Mouse (Mus musculus) testis, postnatal 14 days (tissue): ENCODE results near the gene Il1r1.
"Not testable (repeated sequence)": the region's sequence is repeated elsewhere in the genome, so short reads cannot be mapped to it uniquely, and the experiment has no call there.

Experiments
- DNase-seq: peaks from one replicate; pipeline ENCODE4 v3.0.0; 2021; ENCODE audit warnings: low spot score

The Il1r1 gene

GRCm38 (mm10) chr1:40271052-40271451, 46.2 kb downstream of the Il1r1 start:
- DNase-seq, result no peak

DNA sequence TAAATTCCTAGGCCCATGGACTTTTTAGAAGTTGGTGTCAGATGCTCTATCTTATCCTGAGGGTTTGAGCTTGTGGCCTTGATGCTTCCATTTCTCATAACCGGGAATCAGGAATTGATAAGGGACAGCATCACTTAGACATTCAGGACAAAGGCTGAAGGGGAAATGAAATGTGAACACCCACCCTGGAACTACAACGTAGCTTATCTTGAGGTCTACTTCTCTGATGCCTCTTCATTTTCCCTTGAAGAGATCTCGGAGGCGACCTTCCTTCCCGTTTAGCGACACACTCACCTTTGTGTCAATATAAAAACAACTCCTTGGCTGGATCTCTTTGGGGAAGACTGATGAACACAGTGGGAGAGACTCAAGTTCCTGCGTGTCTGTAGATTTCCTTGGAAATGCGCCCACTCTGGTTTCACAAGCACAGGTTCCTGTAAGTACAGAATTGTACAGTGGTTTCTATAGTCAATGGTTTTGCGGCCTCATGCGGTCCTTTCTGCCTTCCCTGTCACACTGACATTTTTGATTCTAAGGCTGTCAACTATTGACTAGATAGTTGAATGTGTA, 46.7 kb downstream of the Il1r1 start:
- no peak for DNase-seq

- no peak for DNase-seq
Measured at GRCm38 (mm10) chr1:40272204-40272603, 47.3 kb downstream of the Il1r1 start.

- no peak for DNase-seq
Measured at GRCm38 (mm10) chr1:40273491-40273890, 48.6 kb downstream of the Il1r1 start.

GRCm38 (mm10) chr1:40275285-40276013, 50.6 kb downstream of the Il1r1 start:
- DNase-seq, result no peak

GRCm38 (mm10) chr1:40277944-40278343, 53.1 kb downstream of the Il1r1 start:
- DNase-seq, result no peak

GRCm38 (mm10) chr1:40278720-40279119, 53.8 kb downstream of the Il1r1 start:
- DNase-seq, result no peak

DNA sequence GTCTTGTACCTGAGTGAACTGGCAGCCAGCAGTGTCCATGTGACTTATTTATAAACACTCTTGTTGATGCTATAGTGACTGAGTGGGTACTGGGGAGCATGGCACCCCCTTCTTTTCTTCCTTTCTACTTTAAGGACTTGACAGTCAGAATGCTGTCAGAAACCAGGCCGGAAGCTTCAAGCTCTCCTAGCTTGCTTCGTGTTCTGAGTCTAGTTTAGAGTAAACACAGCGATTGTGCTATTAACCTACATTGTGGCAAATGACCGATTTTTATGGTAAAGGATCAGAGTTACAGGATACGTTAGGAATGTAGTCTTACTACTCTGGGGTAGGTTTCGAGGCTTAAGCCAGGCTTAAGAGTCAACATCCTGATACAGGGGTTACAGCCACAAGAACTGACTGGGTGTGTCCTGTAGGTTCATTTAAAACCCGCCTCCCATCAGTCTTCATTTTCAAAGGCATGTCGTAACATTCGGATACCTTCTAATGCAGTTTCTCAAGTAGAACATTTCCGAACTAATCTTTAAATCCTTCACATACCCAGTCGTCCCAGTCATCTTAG, 54.4 kb downstream of the Il1r1 start:
- DNase-seq, result no peak

- DNase-seq, result no peak
Measured at GRCm38 (mm10) chr1:40281950-40282349, 57.1 kb downstream of the Il1r1 start.

DNA sequence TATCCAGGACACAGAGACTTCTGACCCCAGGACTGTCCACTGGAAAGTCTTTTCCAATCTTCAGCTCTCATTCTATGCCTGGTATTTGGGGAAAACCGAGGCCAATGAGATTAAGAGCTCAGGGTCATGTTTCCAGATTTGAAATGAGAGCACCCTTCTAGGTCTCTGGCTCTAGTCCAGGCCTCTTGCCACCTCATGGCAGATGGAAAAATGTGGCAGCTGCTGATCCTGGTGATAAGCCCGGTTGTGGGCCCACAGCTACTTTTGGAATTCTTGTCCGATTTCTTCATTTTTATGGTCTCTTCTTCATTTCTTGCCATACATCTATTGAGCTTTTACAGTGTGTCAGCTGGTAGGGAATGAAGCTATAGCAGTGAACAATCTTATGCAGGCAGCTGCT, 57.5 kb downstream of the Il1r1 start:
- no peak for DNase-seq

- no peak for DNase-seq
Measured at GRCm38 (mm10) chr1:40283995-40284394, 59.1 kb downstream of the Il1r1 start.

GRCm38 (mm10) chr1:40290489-40291255, 65.8 kb downstream of the Il1r1 start:
- DNase-seq, result no peak

DNA sequence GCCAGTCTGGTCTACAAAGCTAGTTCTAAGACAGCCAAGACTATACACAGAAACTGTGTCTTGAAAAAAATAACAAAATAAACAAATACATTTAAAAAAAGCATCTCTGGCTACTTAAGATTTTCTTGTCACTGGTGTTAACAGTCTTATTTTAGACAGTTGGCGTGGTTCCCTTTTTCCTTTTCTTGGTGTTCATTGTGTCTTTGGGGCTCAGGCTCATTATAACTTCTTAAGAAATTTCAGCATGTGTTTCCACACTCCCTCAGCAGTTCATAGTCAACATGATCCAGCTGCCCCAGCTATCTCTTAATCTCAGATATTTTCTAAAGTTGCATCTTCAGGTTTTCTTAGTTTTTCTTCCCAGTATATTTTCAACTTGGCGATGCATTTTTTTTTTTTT, 67.4 kb downstream of the Il1r1 start:
- no peak for DNase-seq

- DNase-seq, result no peak
Measured at GRCm38 (mm10) chr1:40293891-40294290, 69.0 kb downstream of the Il1r1 start.

- no peak for DNase-seq
Measured at GRCm38 (mm10) chr1:40294824-40295223, 69.9 kb downstream of the Il1r1 start.

GRCm38 (mm10) chr1:40298053-40298452, 73.2 kb downstream of the Il1r1 start:
- DNase-seq, result no peak

DNA sequence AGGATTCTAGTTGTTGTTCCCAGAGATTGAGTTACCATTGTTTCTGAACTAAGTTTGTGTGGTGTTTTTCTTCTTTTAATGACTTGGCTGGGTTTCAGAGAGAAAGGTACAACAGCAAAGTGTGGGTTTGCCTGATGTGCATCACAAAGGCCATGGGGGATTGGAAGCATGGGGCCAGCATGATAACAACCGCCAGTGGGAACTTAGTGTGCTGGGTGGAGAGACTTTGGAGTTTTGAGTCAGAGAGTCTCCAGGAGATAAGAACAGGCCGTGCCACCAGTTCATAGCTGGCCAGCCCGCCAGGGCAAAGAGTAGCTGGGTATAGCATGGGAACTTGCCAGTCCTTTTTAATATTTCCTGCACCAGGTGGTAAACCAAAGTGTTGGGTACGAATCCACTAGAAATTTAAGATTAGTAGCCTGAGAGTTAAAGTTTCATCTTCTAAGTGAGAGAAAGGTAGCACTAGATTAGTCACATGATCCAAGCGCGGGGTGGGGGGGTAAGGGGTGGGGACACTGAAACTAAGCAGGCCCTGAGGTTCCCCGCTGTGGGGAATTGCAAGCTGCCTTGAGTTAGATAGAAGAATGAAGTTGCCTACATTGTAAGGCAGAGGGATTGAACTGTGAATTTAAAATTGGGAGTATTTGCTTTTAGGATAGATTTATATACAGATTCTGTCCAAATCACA, 78.4 kb downstream of the Il1r1 start:
- DNase-seq, result no peak

- DNase-seq, result not testable (repeated sequence)
Measured at GRCm38 (mm10) chr1:40304321-40304720, 79.4 kb downstream of the Il1r1 start.

DNA sequence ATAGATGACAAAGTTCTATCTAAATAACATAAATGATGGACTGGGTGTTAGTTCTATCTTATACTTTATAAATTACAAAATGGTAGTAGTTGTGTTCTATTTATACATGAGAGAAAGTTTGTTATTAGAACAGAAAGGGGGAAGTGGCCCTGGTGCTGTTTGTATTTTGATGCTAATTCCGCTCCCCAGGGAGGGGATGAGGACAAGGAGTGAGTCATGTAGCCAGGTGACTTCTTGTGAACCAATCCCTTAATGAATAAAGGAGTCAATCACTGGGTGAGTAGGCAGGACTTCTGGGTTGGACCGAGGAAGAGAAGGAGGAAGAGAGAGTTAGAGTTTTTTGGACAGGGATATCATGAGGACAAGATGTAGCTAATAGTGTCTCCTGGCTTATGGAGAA, 81.2 kb downstream of the Il1r1 start:
- no peak for DNase-seq

DNA sequence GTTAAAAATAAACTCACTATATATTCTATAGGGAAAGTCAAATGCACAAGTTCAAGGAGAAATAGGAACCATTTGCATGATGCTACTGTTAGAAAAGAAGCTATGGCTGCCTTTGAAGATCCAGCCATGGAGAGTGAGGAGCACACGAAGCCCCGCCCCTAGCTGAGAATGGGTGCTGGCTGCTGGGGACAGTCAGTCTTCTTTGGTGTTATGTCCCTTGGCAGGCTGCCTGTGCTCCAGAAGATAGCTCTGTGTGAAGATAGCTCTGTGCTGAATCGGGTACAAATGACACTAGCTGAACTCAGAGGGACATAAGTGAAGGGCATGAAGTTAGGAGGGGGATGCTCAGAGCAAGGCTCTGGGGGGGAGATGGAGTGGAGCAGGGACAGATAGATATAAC, 86.2 kb downstream of the Il1r1 start:
- peak; percentile 15 for DNase-seq

DNA sequence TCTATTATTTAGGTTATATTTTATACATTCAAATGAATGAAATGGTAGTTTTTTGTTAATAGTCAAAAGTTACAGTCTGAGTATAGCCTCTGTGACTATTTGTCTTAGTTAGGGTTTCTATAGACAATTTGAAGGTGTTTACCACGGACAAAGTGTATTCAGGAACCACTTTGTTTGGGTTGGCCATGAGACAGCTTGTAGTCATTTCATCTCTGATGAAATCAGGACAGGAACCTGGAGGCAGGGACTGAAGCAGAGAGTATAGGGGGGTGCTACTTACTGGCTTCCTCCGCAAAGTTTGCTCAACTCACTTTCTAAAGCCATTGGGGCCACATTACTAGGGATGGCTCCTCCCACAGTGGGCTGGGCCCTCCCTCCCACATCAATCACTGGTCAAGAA, 86.7 kb downstream of the Il1r1 start:
- DNase-seq, result no peak

DNA sequence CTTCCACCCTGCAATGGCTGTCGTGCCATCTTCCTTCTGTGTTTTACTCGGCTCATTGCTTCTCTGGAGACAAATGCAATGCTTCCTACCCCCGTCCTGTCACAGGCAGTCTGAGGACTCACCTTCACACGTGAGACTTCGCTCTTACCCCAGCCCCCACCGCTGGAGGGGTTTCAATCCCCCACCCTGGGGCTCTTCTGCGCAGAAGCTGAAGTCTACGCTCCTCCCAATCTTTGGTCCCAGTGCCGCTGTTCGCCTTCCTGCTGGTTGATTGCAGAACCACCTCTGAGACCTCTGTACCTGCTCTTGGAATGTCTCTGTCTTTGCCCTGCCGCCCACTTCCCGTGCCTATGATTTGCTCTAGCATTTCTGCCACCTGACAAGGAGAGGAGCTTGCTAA, 89.1 kb downstream of the Il1r1 start:
- DNase-seq, result no peak
